Mouse (Mus musculus) liver, embryonic 13.5 days (tissue): ENCODE results near the gene Pcyt2. TPM values are rescaled to one million over a fixed set of nuclear protein-coding genes. Genes with fewer than 3 reads are reported as not detected.

Source experiments
- ATAC-seq: fragments of 200-750 bp; cut with Nextera tagmentation; 2 replicates; pipeline ENCODE4 v1.8.0; 2017; ENCODE audit warnings: low read depth, mild to moderate bottlenecking, moderate number of reproducible peaks, moderate library complexity
- DNase-seq: peaks from one replicate; pipeline ENCODE4 v3.0.0; 2022
- H3K27ac ChIP-seq: fragments of 300-500 bp; sonication (generic); 2 replicates; pipeline ENCODE4 v1.5.1; 2015; ENCODE audit warnings: moderate library complexity, mild to moderate bottlenecking, inconsistent platforms
- H3K27me3 ChIP-seq: fragments of 300-500 bp; sonication (generic); 2 replicates; pipeline ENCODE4 v1.6.1; 2015; ENCODE audit warnings: mild to moderate bottlenecking, inconsistent platforms
- H3K36me3 ChIP-seq: fragments of 300-500 bp; sonication (generic); 2 replicates; pipeline ENCODE4 v1.6.1; 2015; ENCODE audit warnings: mild to moderate bottlenecking, inconsistent platforms
- H3K4me1 ChIP-seq: fragments of 300-500 bp; sonication (generic); replicated peaks from 2 replicates; pipeline ENCODE4 v1.6.1; 2015; ENCODE audit warnings: inconsistent platforms
- H3K4me2 ChIP-seq: fragments of 300-500 bp; sonication (generic); 2 replicates; pipeline ENCODE4 v1.6.1; 2015; ENCODE audit warnings: inconsistent platforms, mild to moderate bottlenecking, moderate library complexity
- H3K4me3 ChIP-seq: fragments of 300-500 bp; sonication (generic); replicated peaks from 2 replicates; pipeline ENCODE4 v1.5.1; 2015; ENCODE audit warnings: mild to moderate bottlenecking, inconsistent platforms
- H3K9ac ChIP-seq: fragments of 300-500 bp; sonication (generic); 2 replicates; pipeline ENCODE4 v1.6.1; 2015; ENCODE audit warnings: mild to moderate bottlenecking, inconsistent platforms
- H3K9me3 ChIP-seq: fragments of 300-500 bp; sonication (generic); replicated peaks from 2 replicates; pipeline ENCODE4 v1.6.1; 2016; ENCODE audit warnings: inconsistent platforms
- WGBS: fragments of 180-500 bp; shearing (Covaris S2); methylation state at CpG from one replicate; pipeline ENCODE4 v1.1.7; 2015; ENCODE audit not compliant: insufficient replicate concordance; 5-methylcytosine and 5-hydroxymethylcytosine counted together
- polyA plus RNA-seq: library from polyadenylated mRNA; unstranded; fragments of >200 nt; fragmentation: Nextera tagmentation; extraction: Ambion mirVana; gene quantifications from 2 replicates; pipeline ENCODE4 v1.2.1, GENCODE M21; 2015

Pcyt2 gene
- polyA plus RNA-seq, 1 experiment from 2014 or later = 114 TPM

DNA sequence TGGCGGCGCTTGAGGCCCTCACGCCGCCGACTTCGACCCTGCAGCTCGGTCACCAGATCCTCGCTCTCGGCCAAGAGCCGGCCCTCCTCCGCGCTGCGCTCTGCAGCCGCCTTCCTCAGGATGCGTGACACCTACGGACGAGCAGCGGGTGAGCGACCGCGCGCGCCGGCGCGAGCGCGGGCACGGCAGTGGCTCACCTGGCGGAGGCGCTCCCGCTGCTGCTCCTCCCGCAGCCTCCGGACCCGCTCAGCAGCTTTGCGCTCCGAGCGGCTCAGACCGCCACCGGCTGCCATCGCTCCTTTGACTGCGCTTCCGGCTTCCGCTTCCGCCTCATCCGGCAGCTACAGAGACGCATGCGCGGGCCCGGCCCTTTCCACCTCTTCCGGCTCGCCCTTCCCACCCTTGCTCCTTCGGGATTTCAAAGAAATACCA lies 7.0 kb upstream of the Pcyt2 start:
- Histone ChIP-seq H3K4me2 (peak overlapping the region; percentile 94), H3K4me3 (peak overlapping the region; percentile 100), H3K9ac (peak overlapping the region; percentile 99), H3K9me3 (no peaks in the 10 kb centered on the region), H3K27me3 (no peaks in the 10 kb centered on the region), H3K4me1 (peaks cover 66% of the 10 kb centered on the region), H3K27ac (peak overlapping the region; percentile 97), H3K36me3 (peaks cover 76% of the 10 kb centered on the region)
- DNase-seq (peak; percentile 77), ATAC-seq (peak; percentile 66)
- under 1% methylated on average over 53 of the region's 53 CpGs for WGBS

GRCm38 (mm10) chr11:120623961-120624679 lies 6.4 kb upstream of the Pcyt2 start:
- H3K27me3 ChIP-seq = no peaks in the 10 kb centered on the region
- peak overlapping the region; percentile 99 for H3K9ac ChIP-seq
- H3K36me3 ChIP-seq = peaks cover 75% of the 10 kb centered on the region
- peak overlapping the region; percentile 94 for H3K4me2 ChIP-seq
- H3K9me3 ChIP-seq = no peaks in the 10 kb centered on the region
- H3K4me1 ChIP-seq = peaks cover 60% of the 10 kb centered on the region
- peak; percentile 70 for DNase-seq
- ATAC-seq = peak; percentile 81
- peak overlapping the region; percentile 97 for H3K27ac ChIP-seq
- 10% methylated on average over 30 of the region's 30 CpGs for WGBS
- H3K4me3 ChIP-seq = peak overlapping the region; percentile 100

DNA sequence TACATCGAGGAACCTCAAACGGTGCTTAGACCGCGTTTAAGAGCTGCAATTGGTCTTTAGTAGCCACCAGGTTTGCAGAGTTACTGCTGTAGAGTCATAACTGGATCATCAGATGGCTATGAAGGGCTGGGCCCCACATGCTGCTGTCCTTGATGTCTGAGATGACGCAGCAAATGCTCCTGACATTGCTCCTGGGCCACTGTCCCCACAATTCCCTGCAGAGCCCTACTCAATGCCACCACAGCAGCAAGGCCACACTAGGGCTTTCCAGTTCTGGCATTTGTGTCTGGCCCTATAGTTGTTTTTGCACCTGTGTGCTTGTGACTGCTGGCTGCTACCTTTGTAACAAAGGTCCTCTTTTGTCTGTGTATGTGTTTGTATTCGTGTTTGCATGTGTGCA lies 5.1 kb upstream of the Pcyt2 start:
- no peaks in the 10 kb centered on the region for H3K9me3 ChIP-seq
- peaks cover 77% of the 10 kb centered on the region for H3K36me3 ChIP-seq
- H3K9ac ChIP-seq = 0 out of 2 replicates have a peak overlapping the region, but pooled peaks have one; percentile 99
- 90% methylated on average over 6 of the region's 6 CpGs for WGBS
- H3K27me3 ChIP-seq = no peaks in the 10 kb centered on the region
- ATAC-seq (no peak), DNase-seq (no peak)
- peaks cover 58% of the 10 kb centered on the region for H3K4me1 ChIP-seq
- H3K27ac ChIP-seq = no peak overlapping the region
- H3K4me3 ChIP-seq = no peak overlapping the region
- peak overlapping the region; percentile 94; the same call in 1 of the 2 replicates for H3K4me2 ChIP-seq

- DNase-seq = no peak
- 91% methylated on average over 14 of the region's 14 CpGs for whole genome bisulfite sequencing
- Histone ChIP-seq H3K9me3 (no peaks in the 10 kb centered on the region), H3K27me3 (no peaks in the 10 kb centered on the region), H3K27ac (no peak overlapping the region), H3K4me2 (no peak overlapping the region), H3K9ac (no peak overlapping the region), H3K4me1 (peaks cover 53% of the 10 kb centered on the region), H3K4me3 (no peak overlapping the region), H3K36me3 (peaks cover 66% of the 10 kb centered on the region)
- no peak for ATAC-seq
Observed at GRCm38 (mm10) chr11:120620195-120620594, 2.5 kb upstream of the Pcyt2 start.

DNA sequence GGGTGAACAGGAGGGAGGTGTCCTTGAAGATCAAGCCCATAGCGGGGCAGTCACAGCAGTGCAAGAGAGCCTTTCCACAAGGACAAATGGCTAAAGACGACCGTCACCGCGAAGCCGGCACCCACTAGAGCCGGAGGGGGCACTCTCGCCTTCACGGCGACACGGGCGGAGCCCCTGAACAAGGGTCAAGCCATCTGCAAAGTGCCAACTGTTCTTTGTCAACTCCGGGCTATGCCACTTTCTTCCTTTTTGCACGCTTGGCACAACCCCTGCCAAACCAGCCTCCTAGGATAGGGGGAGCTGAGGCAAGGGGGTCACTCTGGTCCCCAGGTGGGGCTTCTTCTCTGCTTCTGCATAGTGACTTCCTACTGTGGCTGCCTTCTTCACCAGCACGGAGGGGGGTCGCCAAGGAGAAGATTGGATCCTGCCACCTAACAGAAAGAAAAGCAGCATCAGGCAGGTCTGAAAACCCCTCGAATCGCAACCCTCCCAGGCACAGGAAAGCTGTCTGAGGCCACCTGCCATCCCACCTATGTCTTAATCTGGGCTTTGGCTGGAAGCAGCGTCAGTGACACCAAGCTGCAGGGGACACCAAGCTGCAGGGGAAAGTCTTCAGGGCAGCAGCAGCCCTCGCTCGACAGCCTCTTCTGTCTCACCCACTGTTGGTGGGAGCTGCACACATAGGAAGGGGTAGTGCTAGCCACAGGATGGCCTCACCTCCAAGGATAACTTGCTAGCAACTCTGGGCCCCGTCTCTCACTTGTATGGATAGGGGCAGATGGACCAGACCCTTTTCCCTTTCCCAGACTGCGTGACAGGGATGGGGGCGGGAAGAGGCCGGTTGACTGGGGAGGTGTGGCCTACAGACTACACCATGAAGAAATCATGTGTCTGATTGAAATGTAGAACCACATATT lies 1.1 kb upstream of the Pcyt2 start:
- H3K36me3 ChIP-seq = peaks cover 79% of the 10 kb centered on the region
- DNase-seq (no peak), ATAC-seq (no peak)
- H3K4me2 ChIP-seq = peak overlapping the region; percentile 90
- WGBS = 91% methylated on average over 25 of the region's 25 CpGs
- H3K9me3 ChIP-seq = no peaks in the 10 kb centered on the region
- peaks cover 49% of the 10 kb centered on the region for H3K4me1 ChIP-seq
- H3K27ac ChIP-seq = peak overlapping the region; percentile 89
- peak overlapping the region; percentile 88; the same call in 1 of the 2 replicates for H3K9ac ChIP-seq
- peak overlapping the region; percentile 80; the same call in 1 of the 2 replicates for H3K4me3 ChIP-seq
- H3K27me3 ChIP-seq = no peaks in the 10 kb centered on the region

GRCm38 (mm10) chr11:120616617-120617294 lies 980 bp downstream of the Pcyt2 start:
- ATAC-seq = 0 out of 2 replicates have a peak, but pooled peaks have one; percentile 17
- H3K4me1 ChIP-seq = peaks cover 39% of the 10 kb centered on the region

GRCm38 (mm10) chr11:120615606-120616203 lies 2.0 kb downstream of the Pcyt2 start:
- 79% methylated on average over 11 of the region's 11 CpGs for WGBS
- peak overlapping the region; percentile 90 for H3K4me2 ChIP-seq
- DNase-seq (no peak), ATAC-seq (no peak)
- peaks cover 39% of the 10 kb centered on the region for H3K4me1 ChIP-seq
- peak overlapping the region; percentile 32; the same call in 1 of the 2 replicates for H3K27ac ChIP-seq
- H3K36me3 ChIP-seq = peaks cover 80% of the 10 kb centered on the region
- peak overlapping the region; percentile 88; the same call in 1 of the 2 replicates for H3K9ac ChIP-seq
- H3K9me3 ChIP-seq = no peaks in the 10 kb centered on the region
- no peaks in the 10 kb centered on the region for H3K27me3 ChIP-seq
- peak overlapping the region; percentile 19; the same call in 1 of the 2 replicates for H3K4me3 ChIP-seq

More at GRCm38 (mm10) chr11:120616617-120617294, 980 bp downstream of the Pcyt2 start:
- Histone ChIP-seq H3K27ac (peak overlapping the region; percentile 89), H3K9ac (peak overlapping the region; percentile 88), H3K27me3 (no peaks in the 10 kb centered on the region), H3K36me3 (peaks cover 80% of the 10 kb centered on the region), H3K4me3 (peak overlapping the region; percentile 80), H3K9me3 (no peaks in the 10 kb centered on the region), H3K4me2 (peak overlapping the region; percentile 90)
- DNase-seq = no peak
- WGBS = 32% methylated on average over 4 of the region's 4 CpGs

DNA sequence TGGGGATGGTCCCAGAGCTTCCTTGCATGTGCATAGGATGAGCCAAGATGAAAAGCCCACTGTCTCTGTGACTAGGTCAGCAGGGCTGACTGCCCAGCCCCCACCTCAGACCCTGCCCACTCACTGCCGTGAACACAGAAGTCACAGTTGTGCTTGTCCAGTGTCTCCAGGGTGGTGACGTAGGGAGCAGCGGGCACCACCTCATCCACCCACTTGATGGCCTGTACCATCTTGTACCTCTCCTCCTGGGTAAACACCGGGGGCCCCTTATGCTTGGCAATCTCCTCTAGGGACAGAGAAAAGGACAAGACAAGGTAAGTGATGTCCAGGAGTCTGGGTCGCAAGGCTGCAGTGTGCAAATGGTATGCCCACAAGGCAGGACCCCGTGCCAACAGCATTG lies 2.6 kb downstream of the Pcyt2 start:
- DNase-seq (no peak), ATAC-seq (no peak)
- H3K36me3 ChIP-seq = peaks cover 80% of the 10 kb centered on the region
- no peaks in the 10 kb centered on the region for H3K9me3 ChIP-seq
- peak overlapping the region; percentile 90 for H3K4me2 ChIP-seq
- H3K4me1 ChIP-seq = peaks cover 39% of the 10 kb centered on the region
- peak overlapping the region; percentile 19; the same call in 1 of the 2 replicates for H3K4me3 ChIP-seq
- no peak overlapping the region for H3K27ac ChIP-seq
- peak overlapping the region; percentile 88; the same call in 1 of the 2 replicates for H3K9ac ChIP-seq
- WGBS = 96% methylated on average over 6 of the region's 6 CpGs
- H3K27me3 ChIP-seq = no peaks in the 10 kb centered on the region

DNA sequence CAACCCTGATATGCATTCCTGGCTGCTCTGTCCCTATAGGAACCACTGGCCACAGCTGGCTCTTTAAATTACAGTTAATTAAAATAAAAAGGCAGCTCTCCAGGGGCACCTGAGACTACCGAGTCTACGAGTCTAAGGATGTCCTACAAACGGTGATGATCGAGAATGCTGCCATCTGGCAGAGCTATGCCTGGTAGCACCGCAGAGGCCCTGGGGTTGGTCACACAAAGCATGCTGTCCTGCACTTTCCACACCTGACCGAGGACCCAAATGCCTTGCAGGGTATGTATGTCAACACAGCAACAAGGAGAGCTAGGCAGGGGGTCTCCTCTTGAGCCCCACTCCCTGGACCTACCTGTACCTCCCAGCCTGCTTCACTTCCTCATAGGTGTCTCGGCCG lies 3.8 kb downstream of the Pcyt2 start:
- H3K36me3 ChIP-seq = peaks cover 75% of the 10 kb centered on the region
- no peaks in the 10 kb centered on the region for H3K9me3 ChIP-seq
- no peak for DNase-seq
- H3K27ac ChIP-seq = peak overlapping the region; percentile 18; the same call in 1 of the 2 replicates
- 81% methylated on average over 8 of the region's 8 CpGs for WGBS
- H3K4me3 ChIP-seq = no peak overlapping the region
- no peak overlapping the region for H3K4me2 ChIP-seq
- H3K27me3 ChIP-seq = peaks cover 3% of the 10 kb centered on the region
- peaks cover 49% of the 10 kb centered on the region for H3K4me1 ChIP-seq
- no peak for ATAC-seq
- H3K9ac ChIP-seq = no peak overlapping the region

DNA sequence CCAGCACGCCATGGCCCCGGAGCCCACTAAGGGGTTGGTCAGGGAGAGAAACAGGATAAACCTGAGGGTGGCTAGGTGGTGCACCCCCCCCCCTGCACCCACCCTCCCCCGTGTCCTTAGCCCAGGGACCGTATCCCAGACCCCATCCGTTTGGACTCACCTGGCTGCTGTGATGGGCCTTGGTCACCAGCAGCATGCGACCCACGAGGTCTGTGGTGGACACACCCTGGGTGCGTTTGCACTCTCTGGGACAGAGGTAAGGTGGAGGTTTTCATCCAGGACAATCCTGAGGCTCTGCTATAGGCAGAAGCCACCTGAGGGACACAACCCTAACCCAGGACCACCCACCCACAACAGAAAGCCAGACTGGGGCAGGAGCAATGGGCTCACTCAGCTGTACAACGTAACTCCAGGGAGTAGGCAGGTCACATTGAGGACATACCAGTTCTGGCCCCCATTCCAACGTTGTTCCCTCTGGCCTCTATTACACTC lies 4.2 kb downstream of the Pcyt2 start:
- ATAC-seq (no peak), DNase-seq (no peak)
- 80% methylated on average over 10 of the region's 10 CpGs for WGBS
- no peak overlapping the region for H3K9ac ChIP-seq
- no peak overlapping the region for H3K4me3 ChIP-seq
- peak overlapping the region; percentile 18; the same call in 1 of the 2 replicates for H3K27ac ChIP-seq
- H3K9me3 ChIP-seq = no peaks in the 10 kb centered on the region
- no peak overlapping the region for H3K4me2 ChIP-seq
- peaks cover 8% of the 10 kb centered on the region for H3K27me3 ChIP-seq
- peaks cover 70% of the 10 kb centered on the region for H3K36me3 ChIP-seq
- H3K4me1 ChIP-seq = peaks cover 50% of the 10 kb centered on the region
